Mouse (Mus musculus) hindbrain, embryonic 16.5 days (tissue): Measurements from ENCODE around the gene Pfkp. TPM values are rescaled to one million over a fixed set of nuclear protein-coding genes. Genes with fewer than 3 reads are reported as not detected.

Experiments
- ATAC-seq: fragments of 200-750 bp; cut with Nextera tagmentation; 2 replicates; pipeline ENCODE4 v1.8.0; 2017; ENCODE audit warnings: moderate TSS enrichment, moderate library complexity
- H3K27ac ChIP-seq: fragments of 300-500 bp; sonication (generic); 2 replicates; pipeline ENCODE4 v1.5.1; 2014; ENCODE audit warnings: low read depth, mild to moderate bottlenecking, control low read depth, low read length, moderate library complexity
- H3K27me3 ChIP-seq: fragments of 300-500 bp; sonication (generic); replicated peaks from 2 replicates; pipeline ENCODE4 v1.6.1; 2014; ENCODE audit warnings: low read length; ENCODE audit not compliant: control insufficient read depth, insufficient read depth
- H3K36me3 ChIP-seq: fragments of 300-500 bp; sonication (generic); 2 replicates; pipeline ENCODE4 v1.6.1; 2014; ENCODE audit warnings: mild to moderate bottlenecking, low read length, moderate library complexity, mixed read lengths; ENCODE audit not compliant: control insufficient read depth, insufficient read depth
- H3K4me1 ChIP-seq: fragments of 300-500 bp; sonication (generic); 2 replicates; pipeline ENCODE4 v1.6.1; 2014; ENCODE audit warnings: low read depth, low read length; ENCODE audit not compliant: control insufficient read depth, insufficient read depth
- H3K4me2 ChIP-seq: fragments of 300-500 bp; sonication (generic); 2 replicates; pipeline ENCODE4 v1.6.1; 2014; ENCODE audit warnings: mild to moderate bottlenecking, low read length, control low read depth, moderate library complexity
- H3K4me3 ChIP-seq: fragments of 300-500 bp; sonication (generic); 2 replicates; pipeline ENCODE4 v1.5.1; 2014; ENCODE audit warnings: mild to moderate bottlenecking, low read length, control low read depth, moderate library complexity
- H3K9ac ChIP-seq: fragments of 300-500 bp; sonication (generic); 2 replicates; pipeline ENCODE4 v1.6.1; 2014; ENCODE audit warnings: low read depth, mild to moderate bottlenecking, control low read depth, low read length, moderate library complexity
- H3K9me3 ChIP-seq: fragments of 300-500 bp; sonication (generic); 2 replicates; pipeline ENCODE4 v1.6.1; 2014; ENCODE audit warnings: mild to moderate bottlenecking, low read length, moderate library complexity; ENCODE audit not compliant: control insufficient read depth
- WGBS: fragments of 180-500 bp; shearing (Covaris S2); extraction: QIAGEN DNeasy Blood & Tissue Kit; methylation state at CpG from one replicate; pipeline ENCODE4 v1.1.7; 2014; 5-methylcytosine and 5-hydroxymethylcytosine counted together
- polyA plus RNA-seq: library from polyadenylated mRNA; unstranded; fragments of >200 nt; fragmentation: Nextera tagmentation; extraction: Ambion mirVana; gene quantifications from 2 replicates; pipeline ENCODE4 v1.2.1, GENCODE M21; 2015

Pfkp gene
- polyA plus RNA-seq, 1 experiment from 2014 or later, result 556 TPM

GRCm38 (mm10) chr13:6600626-6601025, 48.0 kb downstream of the Pfkp start:
- WGBS, result 91% methylated on average over 8 of the region's 8 CpGs
- H3K9ac ChIP-seq, result no peak overlapping the region
- H3K27me3 ChIP-seq, result no peaks in the 10 kb centered on the region
- H3K9me3 ChIP-seq, result no peaks in the 10 kb centered on the region
- no peak for ATAC-seq
- H3K4me3 ChIP-seq, result no peak overlapping the region
- H3K36me3 ChIP-seq, result peaks cover 16% of the 10 kb centered on the region
- H3K4me1 ChIP-seq, result no peaks in the 10 kb centered on the region
- H3K4me2 ChIP-seq, result no peak overlapping the region
- no peak overlapping the region for H3K27ac ChIP-seq

- Histone ChIP-seq H3K4me1 (no peaks in the 10 kb centered on the region), H3K4me3 (no peak overlapping the region), H3K4me2 (no peak overlapping the region), H3K27ac (no peak overlapping the region), H3K36me3 (peaks cover 23% of the 10 kb centered on the region), H3K27me3 (no peaks in the 10 kb centered on the region), H3K9me3 (no peaks in the 10 kb centered on the region), H3K9ac (no peak overlapping the region)
- 93% methylated on average over 16 of the region's 16 CpGs for WGBS
- ATAC-seq, result no peak
Measured at GRCm38 (mm10) chr13:6597801-6598200, 50.8 kb downstream of the Pfkp start.

- ATAC-seq, result no peak
Measured at GRCm38 (mm10) chr13:6595403-6595802, 53.2 kb downstream of the Pfkp start.

GRCm38 (mm10) chr13:6590846-6591245, 57.7 kb downstream of the Pfkp start:
- WGBS, result 67% methylated on average over 3 of the region's 3 CpGs
- Histone ChIP-seq H3K27me3 (no peaks in the 10 kb centered on the region), H3K9ac (no peak overlapping the region), H3K4me3 (no peak overlapping the region), H3K27ac (no peak overlapping the region), H3K4me2 (no peak overlapping the region), H3K9me3 (no peaks in the 10 kb centered on the region), H3K36me3 (peaks cover 7% of the 10 kb centered on the region), H3K4me1 (no peaks in the 10 kb centered on the region)
- no peak for ATAC-seq

More at GRCm38 (mm10) chr13:6595403-6595802, 53.2 kb downstream of the Pfkp start:
- H3K4me2 ChIP-seq, result no peak overlapping the region
- WGBS, result 89% methylated on average over 4 of the region's 4 CpGs
- H3K4me3 ChIP-seq, result no peak overlapping the region
- H3K27ac ChIP-seq, result no peak overlapping the region
- peaks cover 13% of the 10 kb centered on the region for H3K36me3 ChIP-seq
- no peaks in the 10 kb centered on the region for H3K27me3 ChIP-seq
- no peaks in the 10 kb centered on the region for H3K9me3 ChIP-seq
- no peaks in the 10 kb centered on the region for H3K4me1 ChIP-seq
- H3K9ac ChIP-seq, result no peak overlapping the region

- no peak overlapping the region for H3K4me3 ChIP-seq
- no peaks in the 10 kb centered on the region for H3K4me1 ChIP-seq
- H3K36me3 ChIP-seq, result peaks cover 21% of the 10 kb centered on the region
- H3K27me3 ChIP-seq, result no peaks in the 10 kb centered on the region
- no peak overlapping the region for H3K9ac ChIP-seq
- no peaks in the 10 kb centered on the region for H3K9me3 ChIP-seq
- no peak overlapping the region for H3K4me2 ChIP-seq
- 83% methylated on average over 9 of the region's 9 CpGs for whole genome bisulfite sequencing
- ATAC-seq, result no peak
- H3K27ac ChIP-seq, result no peak overlapping the region
Measured at GRCm38 (mm10) chr13:6586009-6586408, 62.6 kb downstream of the Pfkp start.

GRCm38 (mm10) chr13:6583499-6584125, 65.0 kb downstream of the Pfkp start:
- Histone ChIP-seq H3K36me3 (peaks cover 35% of the 10 kb centered on the region), H3K9me3 (no peaks in the 10 kb centered on the region), H3K27ac (no peak overlapping the region), H3K4me1 (no peaks in the 10 kb centered on the region), H3K4me3 (no peak overlapping the region), H3K9ac (no peak overlapping the region), H3K27me3 (no peaks in the 10 kb centered on the region), H3K4me2 (no peak overlapping the region)
- no peak for ATAC-seq
- WGBS, result 83% methylated on average over 4 of the region's 4 CpGs

- no peak overlapping the region for H3K4me2 ChIP-seq
- H3K27me3 ChIP-seq, result no peaks in the 10 kb centered on the region
- no peaks in the 10 kb centered on the region for H3K9me3 ChIP-seq
- H3K4me1 ChIP-seq, result no peaks in the 10 kb centered on the region
- ATAC-seq, result no peak
- no peak overlapping the region for H3K4me3 ChIP-seq
- no peak overlapping the region for H3K9ac ChIP-seq
- peaks cover 56% of the 10 kb centered on the region for H3K36me3 ChIP-seq
- 90% methylated on average over 6 of the region's 6 CpGs for WGBS
- H3K27ac ChIP-seq, result no peak overlapping the region
Measured at GRCm38 (mm10) chr13:6575920-6576509, 72.6 kb downstream of the Pfkp start.

GRCm38 (mm10) chr13:6565571-6565970, 83.0 kb downstream of the Pfkp start:
- no peaks in the 10 kb centered on the region for H3K9me3 ChIP-seq
- no peak overlapping the region for H3K27ac ChIP-seq
- no peaks in the 10 kb centered on the region for H3K27me3 ChIP-seq
- 88% methylated on average over 5 of the region's 5 CpGs for WGBS
- no peak for ATAC-seq
- H3K4me3 ChIP-seq, result no peak overlapping the region
- H3K4me1 ChIP-seq, result no peaks in the 10 kb centered on the region
- H3K36me3 ChIP-seq, result peaks cover 50% of the 10 kb centered on the region
- H3K9ac ChIP-seq, result no peak overlapping the region
- H3K4me2 ChIP-seq, result no peak overlapping the region

GRCm38 (mm10) chr13:6562409-6562808, 86.2 kb downstream of the Pfkp start:
- no peak for ATAC-seq
- peaks cover 60% of the 10 kb centered on the region for H3K36me3 ChIP-seq
- 94% methylated on average over 2 of the region's 2 CpGs for WGBS

More at GRCm38 (mm10) chr13:6562409-6562808, 86.2 kb downstream of the Pfkp start:
- H3K9ac ChIP-seq, result no peak overlapping the region
- no peak overlapping the region for H3K4me3 ChIP-seq
- no peaks in the 10 kb centered on the region for H3K27me3 ChIP-seq
- H3K4me1 ChIP-seq, result no peaks in the 10 kb centered on the region
- H3K27ac ChIP-seq, result no peak overlapping the region
- H3K4me2 ChIP-seq, result no peak overlapping the region
- no peaks in the 10 kb centered on the region for H3K9me3 ChIP-seq
